Mouse (Mus musculus): ENCODE results near the gene H3f3b. TPM values are rescaled to one million over a fixed set of nuclear protein-coding genes. Genes with fewer than 3 reads are reported as not detected.
A peak's percentile ranks its signal among the peaks of the same experiment; 100 is the strongest.

The H3f3b gene
- polyA plus RNA-seq, 1 experiment from 2014 or later = 2,318 TPM

DNA sequence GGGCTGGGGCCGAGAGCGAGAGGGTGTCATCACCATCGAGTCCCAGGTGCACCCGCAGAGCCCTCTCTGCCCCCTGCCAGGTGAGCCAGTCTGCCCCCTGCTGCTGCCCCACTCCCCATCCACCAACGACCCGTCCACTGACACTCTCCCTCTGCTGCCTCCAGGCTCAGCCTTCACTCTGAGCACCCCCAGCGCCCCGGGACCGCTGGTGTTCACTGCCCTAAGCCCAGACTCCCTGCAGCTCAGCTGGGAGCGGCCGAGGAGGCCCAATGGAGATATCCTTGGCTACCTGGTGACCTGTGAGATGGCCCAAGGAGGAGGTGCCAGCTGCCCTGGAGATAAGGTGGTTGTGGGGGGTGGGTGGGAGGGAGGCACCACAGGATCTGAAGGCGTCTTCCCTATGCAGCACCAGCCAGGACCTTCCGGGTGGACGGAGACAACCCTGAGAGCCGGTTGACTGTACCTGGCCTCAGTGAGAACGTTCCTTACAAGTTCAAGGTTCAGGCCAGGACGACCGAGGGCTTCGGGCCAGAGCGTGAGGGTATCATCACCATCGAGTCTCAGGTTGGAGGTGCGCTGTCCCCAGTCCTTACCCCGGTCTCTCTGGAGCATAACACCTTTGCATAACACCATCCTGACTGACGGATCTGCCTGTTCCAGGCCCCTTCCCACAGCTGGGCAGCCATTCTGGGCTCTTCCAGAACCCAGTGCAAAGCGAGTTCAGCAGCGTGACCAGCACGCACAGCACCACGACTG lies 20.5 kb downstream of the H3f3b start:
- Histone ChIP-seq H3K4me3 (replicated peaks; ENCODE audit: low read length) (no peak overlapping the region), H3K27ac (ENCODE audit: low read length) (no peak overlapping the region), H3K36me3 (ENCODE audit: control insufficient read depth, insufficient read depth) (no peaks in the 10 kb centered on the region), H3K27me3 (replicated peaks; ENCODE audit: control insufficient read depth, insufficient read depth, low read length) (no peaks in the 10 kb centered on the region), H3K4me2 (ENCODE audit: low read length) (no peak overlapping the region), H3K9me3 (ENCODE audit: control insufficient read depth, low read length) (no peaks in the 10 kb centered on the region), H3K4me1 (replicated peaks; ENCODE audit: control insufficient read depth, insufficient read depth, low read length) (peaks cover 21% of the 10 kb centered on the region), H3K9ac (replicated peaks; ENCODE audit: low read depth, low read length) (no peak overlapping the region)
- no peak for ATAC-seq
- 88% methylated on average over 28 of the region's 28 CpGs for WGBS

DNA sequence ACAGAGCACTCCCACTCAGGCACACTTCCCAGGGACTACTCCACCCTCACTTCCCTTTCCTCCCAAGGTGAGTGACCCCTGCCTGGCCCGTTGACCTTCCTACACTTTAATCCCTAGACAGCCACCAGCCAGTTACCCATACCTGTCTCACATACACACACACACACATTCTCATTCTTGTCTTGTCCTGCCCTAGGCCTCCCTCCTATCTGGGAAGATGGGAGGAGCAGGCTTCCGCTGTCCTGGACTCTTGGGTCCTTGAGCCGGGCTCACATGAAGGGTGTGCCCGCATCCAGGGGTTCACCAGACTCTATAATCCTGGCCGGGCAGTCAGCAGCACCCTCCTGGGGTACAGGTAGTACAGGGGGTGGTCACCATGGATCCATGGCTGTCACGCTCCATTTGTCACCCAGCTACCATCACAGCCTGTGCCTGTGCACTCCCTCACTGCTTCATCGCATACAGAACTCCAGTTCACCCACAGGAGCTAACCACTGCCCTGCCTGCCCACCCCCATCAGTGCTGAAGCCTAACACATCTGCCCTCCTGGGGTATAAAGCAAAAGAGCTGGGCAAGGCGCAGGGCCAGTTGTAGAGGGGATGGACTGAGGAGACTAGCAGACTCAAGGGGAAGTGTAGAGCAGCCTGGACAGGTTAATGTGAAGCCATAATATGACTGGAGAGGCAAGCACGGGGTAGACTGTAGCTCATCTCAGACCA lies 21.9 kb downstream of the H3f3b start:
- Histone ChIP-seq H3K4me2 (ENCODE audit: low read length) (no peak overlapping the region), H3K9ac (replicated peaks; ENCODE audit: low read depth, low read length) (no peak overlapping the region; the same call in 1 of the 2 replicates), H3K4me1 (replicated peaks; ENCODE audit: control insufficient read depth, insufficient read depth, low read length) (peaks cover 12% of the 10 kb centered on the region), H3K27me3 (replicated peaks; ENCODE audit: control insufficient read depth, insufficient read depth, low read length) (no peaks in the 10 kb centered on the region), H3K4me3 (replicated peaks; ENCODE audit: low read length) (no peak overlapping the region), H3K36me3 (ENCODE audit: control insufficient read depth, insufficient read depth) (no peaks in the 10 kb centered on the region), H3K9me3 (ENCODE audit: control insufficient read depth, low read length) (no peaks in the 10 kb centered on the region), H3K27ac (ENCODE audit: low read length) (no peak overlapping the region)
- ATAC-seq = 0 out of 2 replicates have a peak, but pooled peaks have one; percentile 19
- WGBS = 73% methylated on average over 9 of the region's 9 CpGs

DNA sequence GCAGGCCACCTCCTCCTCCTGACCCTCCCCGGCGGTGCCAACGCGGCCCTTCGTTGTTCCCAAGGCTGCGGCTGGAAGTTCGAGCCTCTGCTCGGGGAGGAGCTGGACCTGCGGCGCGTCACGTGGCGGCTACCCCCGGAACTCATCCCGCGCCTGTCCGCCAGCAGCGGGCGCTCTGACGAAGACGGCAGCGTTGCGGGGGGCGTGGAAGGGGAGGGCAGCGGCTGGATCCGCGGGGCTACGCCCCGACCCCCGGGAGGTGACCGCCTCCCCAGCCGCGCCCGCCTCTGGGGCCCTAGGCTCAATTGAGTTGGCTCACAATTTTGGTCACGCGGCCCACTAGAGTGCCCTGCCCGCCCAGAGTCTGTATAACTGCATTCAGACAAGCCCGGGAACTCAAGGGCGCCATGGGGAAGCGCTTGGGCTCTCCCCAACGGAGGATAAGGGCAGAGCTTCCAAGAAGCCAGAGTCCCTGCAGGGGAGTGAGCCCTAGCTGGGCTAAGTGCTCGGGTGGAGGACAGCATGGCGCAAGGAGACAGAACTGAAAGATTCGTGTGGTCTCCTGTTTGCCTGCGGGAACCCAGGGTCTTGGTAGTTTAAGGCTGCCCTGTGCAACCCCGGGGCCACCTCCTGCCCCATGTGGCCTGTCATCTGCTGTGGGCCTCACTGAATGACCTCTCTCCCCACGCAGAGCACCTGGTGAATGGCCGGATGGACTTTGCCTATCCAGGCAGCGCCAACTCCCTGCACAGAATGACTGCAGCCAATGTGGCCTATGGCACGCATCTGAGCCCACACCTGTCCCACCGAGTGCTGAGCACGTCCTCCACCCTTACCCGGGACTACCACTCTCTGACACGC lies 22.7 kb downstream of the H3f3b start:
- peak overlapping the region; percentile 43 for H3K4me3 ChIP-seq (replicated peaks; ENCODE audit: low read length)
- peak overlapping the region; percentile 65 for H3K9ac ChIP-seq (replicated peaks; ENCODE audit: low read depth, low read length)
- H3K27me3 ChIP-seq (replicated peaks; ENCODE audit: control insufficient read depth, insufficient read depth, low read length) = no peaks in the 10 kb centered on the region
- peaks cover 12% of the 10 kb centered on the region for H3K4me1 ChIP-seq (replicated peaks; ENCODE audit: control insufficient read depth, insufficient read depth, low read length)
- H3K36me3 ChIP-seq (ENCODE audit: control insufficient read depth, insufficient read depth) = no peaks in the 10 kb centered on the region
- H3K4me2 ChIP-seq (ENCODE audit: low read length) = peak overlapping the region; percentile 72
- H3K9me3 ChIP-seq (ENCODE audit: control insufficient read depth, low read length) = no peaks in the 10 kb centered on the region
- 8% methylated on average over 48 of the region's 54 CpGs for WGBS
- peak; percentile 61 for ATAC-seq
- no peak overlapping the region for H3K27ac ChIP-seq (ENCODE audit: low read length)

- Histone ChIP-seq H3K4me1 (replicated peaks; ENCODE audit: control insufficient read depth, insufficient read depth, low read length) (peaks cover 9% of the 10 kb centered on the region), H3K9me3 (ENCODE audit: control insufficient read depth, low read length) (no peaks in the 10 kb centered on the region), H3K27ac (ENCODE audit: low read length) (no peak overlapping the region), H3K27me3 (replicated peaks; ENCODE audit: control insufficient read depth, insufficient read depth, low read length) (no peaks in the 10 kb centered on the region), H3K9ac (replicated peaks; ENCODE audit: low read depth, low read length) (peak overlapping the region; percentile 65), H3K4me3 (replicated peaks; ENCODE audit: low read length) (peak overlapping the region; percentile 43), H3K4me2 (ENCODE audit: low read length) (peak overlapping the region; percentile 72), H3K36me3 (ENCODE audit: control insufficient read depth, insufficient read depth) (no peaks in the 10 kb centered on the region)
- no peak for ATAC-seq
- WGBS = 34% methylated on average over 8 of the region's 8 CpGs
Observed at GRCm38 (mm10) chr11:116004186-116004823, 23.5 kb downstream of the H3f3b start.

DNA sequence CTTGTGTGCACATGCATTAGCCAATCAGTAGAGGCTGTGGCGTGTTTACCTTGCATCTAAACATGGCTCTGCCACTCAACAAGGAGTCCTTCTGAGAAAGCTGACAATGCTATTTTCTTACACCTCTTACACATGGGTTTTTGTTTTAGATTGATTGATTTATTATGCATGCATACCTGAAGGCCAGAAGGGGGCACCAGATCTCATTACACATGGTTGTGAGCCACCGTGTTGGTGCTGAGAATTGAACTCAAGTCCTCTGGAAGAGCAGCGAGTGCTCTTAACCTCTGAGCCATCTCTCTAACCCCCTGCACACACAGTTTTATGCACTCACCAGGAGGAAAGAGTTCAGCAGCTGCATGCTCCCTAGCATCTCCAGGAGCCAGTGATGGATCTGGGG lies 24.9 kb downstream of the H3f3b start:
- peaks cover 9% of the 10 kb centered on the region for H3K4me1 ChIP-seq (replicated peaks; ENCODE audit: control insufficient read depth, insufficient read depth, low read length)
- WGBS = 79% methylated on average over 3 of the region's 3 CpGs
- no peaks in the 10 kb centered on the region for H3K36me3 ChIP-seq (ENCODE audit: control insufficient read depth, insufficient read depth)
- H3K27me3 ChIP-seq (replicated peaks; ENCODE audit: control insufficient read depth, insufficient read depth, low read length) = no peaks in the 10 kb centered on the region
- no peak overlapping the region for H3K4me2 ChIP-seq (ENCODE audit: low read length)
- ATAC-seq = no peak
- H3K27ac ChIP-seq (ENCODE audit: low read length) = no peak overlapping the region
- H3K9me3 ChIP-seq (ENCODE audit: control insufficient read depth, low read length) = no peaks in the 10 kb centered on the region
- H3K9ac ChIP-seq (replicated peaks; ENCODE audit: low read depth, low read length) = no peak overlapping the region
- H3K4me3 ChIP-seq (replicated peaks; ENCODE audit: low read length) = no peak overlapping the region

GRCm38 (mm10) chr11:116001725-116002124 lies 26.0 kb downstream of the H3f3b start:
- no peaks in the 10 kb centered on the region for H3K9me3 ChIP-seq (ENCODE audit: control insufficient read depth, low read length)
- no peak for ATAC-seq

DNA sequence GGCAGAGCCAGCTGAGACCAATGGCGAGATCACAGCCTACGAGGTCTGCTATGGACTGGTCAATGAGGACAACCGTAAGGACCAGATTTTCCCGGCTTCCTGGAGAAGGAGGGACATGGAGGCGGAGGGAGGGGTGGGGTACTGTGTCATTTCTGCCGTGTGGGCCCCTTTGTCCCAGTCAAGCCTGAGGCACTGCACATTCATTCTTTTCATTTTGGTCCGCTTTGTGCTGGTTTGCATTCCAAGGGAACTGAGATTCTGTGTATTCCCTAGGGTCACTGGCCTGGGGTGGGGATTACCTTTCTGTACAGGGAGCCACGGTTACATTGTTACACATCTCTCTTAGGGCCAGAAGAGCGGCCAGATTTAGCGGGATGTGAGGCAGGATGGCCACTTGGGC lies 27.2 kb downstream of the H3f3b start:
- Histone ChIP-seq H3K27ac (ENCODE audit: low read length) (no peak overlapping the region), H3K4me3 (replicated peaks; ENCODE audit: low read length) (no peak overlapping the region), H3K36me3 (ENCODE audit: control insufficient read depth, insufficient read depth) (no peaks in the 10 kb centered on the region), H3K9me3 (ENCODE audit: control insufficient read depth, low read length) (no peaks in the 10 kb centered on the region), H3K9ac (replicated peaks; ENCODE audit: low read depth, low read length) (no peak overlapping the region), H3K4me1 (replicated peaks; ENCODE audit: control insufficient read depth, insufficient read depth, low read length) (peaks cover 9% of the 10 kb centered on the region), H3K4me2 (ENCODE audit: low read length) (no peak overlapping the region), H3K27me3 (replicated peaks; ENCODE audit: control insufficient read depth, insufficient read depth, low read length) (no peaks in the 10 kb centered on the region)
- ATAC-seq = no peak
- WGBS = 14% methylated on average over 10 of the region's 10 CpGs

More at GRCm38 (mm10) chr11:116001725-116002124, 26.0 kb downstream of the H3f3b start:
- WGBS = 79% methylated on average over 6 of the region's 6 CpGs
- Histone ChIP-seq H3K4me2 (ENCODE audit: low read length) (no peak overlapping the region), H3K27me3 (replicated peaks; ENCODE audit: control insufficient read depth, insufficient read depth, low read length) (no peaks in the 10 kb centered on the region), H3K4me1 (replicated peaks; ENCODE audit: control insufficient read depth, insufficient read depth, low read length) (peaks cover 9% of the 10 kb centered on the region), H3K4me3 (replicated peaks; ENCODE audit: low read length) (no peak overlapping the region), H3K9ac (replicated peaks; ENCODE audit: low read depth, low read length) (no peak overlapping the region), H3K27ac (ENCODE audit: low read length) (no peak overlapping the region), H3K36me3 (ENCODE audit: control insufficient read depth, insufficient read depth) (no peaks in the 10 kb centered on the region)

GRCm38 (mm10) chr11:115999538-116000143 lies 28.1 kb downstream of the H3f3b start:
- H3K27me3 ChIP-seq (replicated peaks; ENCODE audit: control insufficient read depth, insufficient read depth, low read length) = no peaks in the 10 kb centered on the region
- ATAC-seq = peak; percentile 26; the same call in 1 of the 2 replicates
- 19% methylated on average over 14 of the region's 14 CpGs for WGBS
- no peak overlapping the region for H3K4me2 ChIP-seq (ENCODE audit: low read length)
- no peak overlapping the region for H3K4me3 ChIP-seq (replicated peaks; ENCODE audit: low read length)
- H3K9me3 ChIP-seq (ENCODE audit: control insufficient read depth, low read length) = no peaks in the 10 kb centered on the region
- no peaks in the 10 kb centered on the region for H3K36me3 ChIP-seq (ENCODE audit: control insufficient read depth, insufficient read depth)
- H3K27ac ChIP-seq (ENCODE audit: low read length) = no peak overlapping the region
- H3K4me1 ChIP-seq (replicated peaks; ENCODE audit: control insufficient read depth, insufficient read depth, low read length) = peaks cover under 1% of the 10 kb centered on the region
- 0 out of 2 replicates have a peak overlapping the region, but pooled peaks have one; percentile 5 for H3K9ac ChIP-seq (replicated peaks; ENCODE audit: low read depth, low read length)

Measured in forebrain, embryonic 16.5 days (tissue).